Mouse (Mus musculus) R1 (cell line): ENCODE measurements at regions not wholly inside any gene's neighbourhood (a gene's known extent, or its start where the extent isn't known, plus 50 kb on each side); places are given as distances from the start of the nearest gene placed in this dataset.
A peak's percentile ranks its signal among the peaks of the same experiment; 100 is the strongest.

Experiments
- DNase-seq: peaks from one replicate; pipeline ENCODE4 v3.0.0-alpha.2; 2018; ENCODE audit warnings: low read depth, low spot score

GRCm38 (mm10) chr1:67286338-67286737 is 163.5 kb downstream of the Cps1 start:
- no peak for DNase-seq

GRCm38 (mm10) chr1:67307591-67307990 is 184.8 kb downstream of the Cps1 start:
- peak; percentile 76 for DNase-seq
